Mouse (Mus musculus) hindbrain, postnatal 0 days (tissue): ENCODE measurements around the gene Mcemp1. TPM values are rescaled to one million over a fixed set of nuclear protein-coding genes. Genes with fewer than 3 reads are reported as not detected.

Experiments
- ATAC-seq: fragments of 200-750 bp; cut with Nextera tagmentation; 2 replicates; pipeline ENCODE4 v1.8.0; 2017; ENCODE audit warnings: mild to moderate bottlenecking, moderate TSS enrichment, moderate library complexity
- DNase-seq: peaks from one replicate; pipeline ENCODE4 v3.0.0-alpha.2; 2015; ENCODE audit warnings: low spot score
- H3K27ac ChIP-seq: fragments of 300-500 bp; sonication (generic); 2 replicates; pipeline ENCODE4 v1.5.1; 2014; ENCODE audit warnings: mild to moderate bottlenecking
- H3K27me3 ChIP-seq: fragments of 300-500 bp; sonication (generic); 2 replicates; pipeline ENCODE4 v1.6.1; 2014; ENCODE audit warnings: low read length, mixed read lengths; ENCODE audit not compliant: insufficient read depth
- H3K36me3 ChIP-seq: fragments of 300-500 bp; sonication (generic); 2 replicates; pipeline ENCODE4 v1.6.1; 2014; ENCODE audit warnings: low read length, mixed read lengths; ENCODE audit not compliant: insufficient read depth
- H3K4me1 ChIP-seq: fragments of 300-500 bp; sonication (generic); 2 replicates; pipeline ENCODE4 v1.6.1; 2014; ENCODE audit warnings: antibody characterized with exemption, low read length, mixed read lengths; ENCODE audit not compliant: insufficient read depth
- H3K4me2 ChIP-seq: fragments of 300-500 bp; sonication (generic); 2 replicates; pipeline ENCODE4 v1.6.1; 2014; ENCODE audit warnings: low read depth, mild to moderate bottlenecking, low read length, moderate library complexity, mixed read lengths
- H3K4me3 ChIP-seq: fragments of 300-500 bp; sonication (generic); 2 replicates; pipeline ENCODE4 v1.5.1; 2014; ENCODE audit warnings: low read length
- H3K9ac ChIP-seq: fragments of 300-500 bp; sonication (generic); replicated peaks from 2 replicates; pipeline ENCODE4 v1.6.1; 2014; ENCODE audit warnings: mild to moderate bottlenecking, low read length, moderate library complexity, mixed read lengths
- H3K9me3 ChIP-seq: fragments of 300-500 bp; sonication (generic); 2 replicates; pipeline ENCODE4 v1.6.1; 2016; ENCODE audit warnings: low read length, mixed read lengths
- CTCF ChIP-seq: IDR thresholded peaks from 2 replicates; pipeline ENCODE4 v1.5.1; 2016; ENCODE audit warnings: antibody characterized with exemption, control low read depth, low read depth
- WGBS: fragments of 180-500 bp; shearing (Covaris S2); extraction: QIAGEN DNeasy Blood & Tissue Kit; methylation state at CpG from one replicate; pipeline ENCODE4 v1.1.7; 2014; 5-methylcytosine and 5-hydroxymethylcytosine counted together
- polyA plus RNA-seq: library from polyadenylated mRNA; unstranded; fragments of >200 nt; fragmentation: Nextera tagmentation; extraction: Ambion mirVana; gene quantifications from 2 replicates; pipeline ENCODE4 v1.2.1, GENCODE M21; 2015
- total RNA-seq: library from RNA; depleted of rRNA; stranded (reverse); fragments of >200 nt; gene quantifications from 2 replicates; pipeline ENCODE4 v1.2.3, GENCODE M21; 2014; rRNA removed

The Mcemp1 gene
- total RNA-seq (not detected in 2 replicates), polyA plus RNA-seq (0.09 and 0.23 TPM in 2 replicates)

GRCm38 (mm10) chr8:3665507-3665906 lies at the start of gene Mcemp1:
Gene Mcemp1 (plus strand): TSS chr8:3665754.
- Histone ChIP-seq H3K9ac (no peak within 1 kb of the TSS), H3K4me3 (no peak within 1 kb of the TSS), H3K27ac (no peak within 1 kb of the TSS), H3K4me2 (no peak within 1 kb of the TSS), H3K9me3 (no peaks in the 10 kb centered on the region), H3K4me1 (no peaks in the 10 kb centered on the region), H3K27me3 (no peaks in the 10 kb centered on the region), H3K36me3 (no peaks in the 10 kb centered on the region)
- ATAC-seq (no peak), DNase-seq (no peak)
- WGBS = 73% methylated on average over 6 of the region's 6 CpGs
- TF ChIP-seq CTCF = no peak

GRCm38 (mm10) chr8:3621199-3621970 lies 44.2 kb upstream of the Mcemp1 start, which contains the start of the genes Xab2 and Pet100:
Gene Xab2 (minus strand): TSS chr8:3621316.
Gene Pet100 (plus strand): TSS chr8:3621548.
- no peak for TF ChIP-seq CTCF
- Histone ChIP-seq H3K36me3 (peaks cover 17% of the 10 kb centered on the region), H3K4me1 (peaks cover 5% of the 10 kb centered on the region; the same call in 1 of the 2 replicates), H3K27ac (0 out of 2 replicates have a peak within 1 kb of the TSS, but pooled peaks have one; percentile 54), H3K9me3 (no peaks in the 10 kb centered on the region), H3K9ac (peak within 1 kb of the TSS; percentile 74), H3K27me3 (no peaks in the 10 kb centered on the region), H3K4me3 (peak within 1 kb of the TSS; percentile 90), H3K4me2 (peak within 1 kb of the TSS; percentile 86)
- DNase-seq = peak; percentile 100
- ATAC-seq = peak; percentile 98
- under 1% methylated on average over 37 of the region's 37 CpGs for WGBS

GRCm38 (mm10) chr8:3622119-3622518 lies 43.4 kb upstream of the Mcemp1 start:
- no peak for ATAC-seq
- Histone ChIP-seq H3K4me2 (peak overlapping the region; percentile 86), H3K27me3 (no peaks in the 10 kb centered on the region), H3K9ac (peak overlapping the region; percentile 57), H3K4me3 (peak overlapping the region; percentile 90), H3K36me3 (peaks cover 10% of the 10 kb centered on the region), H3K4me1 (peaks cover 5% of the 10 kb centered on the region; the same call in 1 of the 2 replicates), H3K9me3 (no peaks in the 10 kb centered on the region), H3K27ac (no peak overlapping the region)
- 73% methylated on average over 8 of the region's 8 CpGs for WGBS
- no peak for TF ChIP-seq CTCF
- DNase-seq = no peak

- H3K27me3 ChIP-seq = no peaks in the 10 kb centered on the region
- H3K9me3 ChIP-seq = no peaks in the 10 kb centered on the region
- 69% methylated on average over 1 of the region's 1 CpGs for WGBS
- H3K36me3 ChIP-seq = no peaks in the 10 kb centered on the region; the same call in 1 of the 2 replicates
- H3K4me3 ChIP-seq = no peak within 1 kb of the TSS
- TF ChIP-seq CTCF = no peak
- H3K27ac ChIP-seq = no peak within 1 kb of the TSS
- no peak within 1 kb of the TSS for H3K9ac ChIP-seq
- peaks cover 1% of the 10 kb centered on the region; the same call in 1 of the 2 replicates for H3K4me1 ChIP-seq
- H3K4me2 ChIP-seq = no peak within 1 kb of the TSS
- DNase-seq (no peak), ATAC-seq (no peak)
Observed at GRCm38 (mm10) chr8:3625445-3625844, 40.1 kb upstream of the Mcemp1 start, which contains the start of gene Pcp2. Gene Pcp2 (minus strand): TSS chr8:3625545.

- no peaks in the 10 kb centered on the region; the same call in 1 of the 2 replicates for H3K36me3 ChIP-seq
- peaks cover 8% of the 10 kb centered on the region; the same call in 1 of the 2 replicates for H3K4me1 ChIP-seq
- H3K4me3 ChIP-seq = no peak overlapping the region
- H3K9ac ChIP-seq = no peak overlapping the region
- H3K9me3 ChIP-seq = no peaks in the 10 kb centered on the region
- no peak for DNase-seq
- ATAC-seq = no peak
- no peak overlapping the region for H3K4me2 ChIP-seq
- no peaks in the 10 kb centered on the region for H3K27me3 ChIP-seq
- WGBS = 58% methylated on average over 5 of the region's 5 CpGs
- H3K27ac ChIP-seq = no peak overlapping the region
- no peak for TF ChIP-seq CTCF
Observed at GRCm38 (mm10) chr8:3626971-3627370, 38.6 kb upstream of the Mcemp1 start.

- Histone ChIP-seq H3K9me3 (no peaks in the 10 kb centered on the region), H3K4me3 (no peak overlapping the region), H3K4me1 (peaks cover 8% of the 10 kb centered on the region; the same call in 1 of the 2 replicates), H3K27ac (no peak overlapping the region), H3K27me3 (no peaks in the 10 kb centered on the region), H3K4me2 (no peak overlapping the region), H3K36me3 (no peaks in the 10 kb centered on the region; the same call in 1 of the 2 replicates), H3K9ac (no peak overlapping the region)
- peak; percentile 75 for TF ChIP-seq CTCF
- 27% methylated on average over 5 of the region's 5 CpGs for WGBS
- ATAC-seq = 0 out of 2 replicates have a peak, but pooled peaks have one; percentile 31
- DNase-seq = peak; percentile 59
Observed at GRCm38 (mm10) chr8:3628014-3628413, 37.5 kb upstream of the Mcemp1 start.
